Mouse (Mus musculus): ENCODE measurements around the gene 0610009B22Rik.

GRCm38 (mm10) chr11:51721066-51721465 lies 32.4 kb upstream of the 0610009B22Rik start:
- TF ChIP-seq POLR2A (IDR thresholded peaks at IDR 0.05; ENCODE audit: borderline replicate concordance, insufficient read depth, low read length) (no peak), CTCF (IDR thresholded peaks at IDR 0.05; ENCODE audit: borderline replicate concordance, insufficient read depth, low read depth, low read length) (no peak)

Data from cerebellum, adult 2 months (tissue).